Mouse (Mus musculus) stomach, embryonic 15.5 days (tissue): ENCODE results near the gene Dnajb4. TPM values are rescaled to one million over a fixed set of nuclear protein-coding genes. Genes with fewer than 3 reads are reported as not detected.
"Not testable (repeated sequence)": the region's sequence is repeated elsewhere in the genome, so short reads cannot be mapped to it uniquely, and the experiment has no call there.

Experiments
- ATAC-seq: fragments of 200-750 bp; cut with Nextera tagmentation; 2 replicates; pipeline ENCODE4 v1.8.0; 2017; ENCODE audit warnings: low read depth, moderate number of reproducible peaks, moderate TSS enrichment; ENCODE audit not compliant: insufficient read depth, low FRiP score
- H3K27ac ChIP-seq: fragments of 300-500 bp; sonication (generic); 2 replicates; pipeline ENCODE4 v1.5.1; 2015; ENCODE audit warnings: mild to moderate bottlenecking, inconsistent platforms
- H3K27me3 ChIP-seq: fragments of 300-500 bp; sonication (generic); replicated peaks from 2 replicates; pipeline ENCODE4 v1.6.1; 2015; ENCODE audit warnings: inconsistent platforms
- H3K36me3 ChIP-seq: fragments of 300-500 bp; sonication (generic); 2 replicates; pipeline ENCODE4 v1.6.1; 2015; ENCODE audit warnings: inconsistent platforms
- H3K4me1 ChIP-seq: fragments of 300-500 bp; sonication (generic); 2 replicates; pipeline ENCODE4 v1.6.1; 2015; ENCODE audit warnings: inconsistent platforms
- H3K4me2 ChIP-seq: fragments of 300-500 bp; sonication (generic); 2 replicates; pipeline ENCODE4 v1.6.1; 2015; ENCODE audit warnings: mild to moderate bottlenecking, inconsistent platforms
- H3K4me3 ChIP-seq: fragments of 300-500 bp; sonication (generic); replicated peaks from 2 replicates; pipeline ENCODE4 v1.5.1; 2015; ENCODE audit warnings: inconsistent platforms
- H3K9ac ChIP-seq: fragments of 300-500 bp; sonication (generic); 2 replicates; pipeline ENCODE4 v1.6.1; 2015; ENCODE audit warnings: inconsistent platforms
- H3K9me3 ChIP-seq: fragments of 300-500 bp; sonication (generic); 2 replicates; pipeline ENCODE4 v1.6.1; 2016; ENCODE audit warnings: inconsistent platforms
- WGBS: fragments of 180-500 bp; shearing (Covaris S2); methylation state at CpG from one replicate; pipeline ENCODE4 v1.1.7; 2015; 5-methylcytosine and 5-hydroxymethylcytosine counted together
- polyA plus RNA-seq: library from polyadenylated mRNA; unstranded; fragments of >200 nt; fragmentation: Nextera tagmentation; extraction: Ambion mirVana; gene quantifications from 2 replicates; pipeline ENCODE4 v1.2.1, GENCODE M21; 2015

Gene Dnajb4
- polyA plus RNA-seq, 1 experiment from 2014 or later = 34.9 TPM

DNA sequence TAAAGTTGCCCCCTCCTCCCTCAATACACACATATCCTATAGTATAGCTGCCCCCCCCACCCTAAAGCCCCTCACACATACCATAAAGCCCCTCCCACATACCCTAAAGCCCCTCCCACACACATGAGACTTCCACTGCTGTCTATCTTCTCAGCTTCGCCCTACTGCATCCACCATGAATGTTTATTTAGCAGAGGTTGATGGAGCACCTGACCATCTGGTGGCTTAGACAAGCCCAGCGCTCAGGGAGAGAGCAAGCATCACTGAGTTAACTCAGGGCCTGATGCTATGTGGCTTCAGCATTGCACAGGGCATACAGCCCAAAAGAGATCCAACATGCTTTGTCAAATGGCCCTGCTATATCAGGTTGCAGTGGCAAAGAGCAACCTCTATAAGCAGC lies 57.0 kb downstream of the Dnajb4 start:
- H3K9ac ChIP-seq = no peak overlapping the region
- no peaks in the 10 kb centered on the region for H3K4me1 ChIP-seq
- WGBS = 49% methylated on average over 2 of the region's 2 CpGs
- no peak for ATAC-seq
- H3K4me3 ChIP-seq = no peak overlapping the region
- H3K27ac ChIP-seq = no peak overlapping the region
- no peaks in the 10 kb centered on the region for H3K9me3 ChIP-seq
- no peaks in the 10 kb centered on the region for H3K36me3 ChIP-seq
- no peaks in the 10 kb centered on the region for H3K27me3 ChIP-seq
- H3K4me2 ChIP-seq = no peak overlapping the region

DNA sequence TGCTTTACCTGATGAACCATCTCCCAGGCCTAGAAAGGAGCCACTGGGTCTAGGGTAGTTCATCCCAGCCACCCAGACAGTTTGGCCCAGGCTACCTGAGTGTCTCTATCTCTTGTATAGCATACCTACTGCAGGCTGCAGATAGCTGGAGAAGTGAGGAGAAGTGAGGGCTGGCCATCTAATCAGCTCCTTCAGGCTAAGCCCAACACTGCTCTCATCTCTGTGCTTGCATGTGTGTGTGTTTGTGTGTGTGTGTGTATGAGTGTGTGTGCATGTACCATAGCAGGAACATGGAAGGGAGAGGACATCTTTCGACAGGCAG lies 57.7 kb downstream of the Dnajb4 start:
- no peak overlapping the region for H3K9ac ChIP-seq
- H3K4me1 ChIP-seq = no peaks in the 10 kb centered on the region
- H3K36me3 ChIP-seq = no peaks in the 10 kb centered on the region
- H3K27ac ChIP-seq = no peak overlapping the region
- peak; percentile 88 for ATAC-seq
- H3K4me2 ChIP-seq = no peak overlapping the region; the same call in 1 of the 2 replicates
- 88% methylated on average over 1 of the region's 1 CpGs for WGBS
- no peaks in the 10 kb centered on the region for H3K9me3 ChIP-seq
- H3K4me3 ChIP-seq = no peak overlapping the region
- no peaks in the 10 kb centered on the region for H3K27me3 ChIP-seq

DNA sequence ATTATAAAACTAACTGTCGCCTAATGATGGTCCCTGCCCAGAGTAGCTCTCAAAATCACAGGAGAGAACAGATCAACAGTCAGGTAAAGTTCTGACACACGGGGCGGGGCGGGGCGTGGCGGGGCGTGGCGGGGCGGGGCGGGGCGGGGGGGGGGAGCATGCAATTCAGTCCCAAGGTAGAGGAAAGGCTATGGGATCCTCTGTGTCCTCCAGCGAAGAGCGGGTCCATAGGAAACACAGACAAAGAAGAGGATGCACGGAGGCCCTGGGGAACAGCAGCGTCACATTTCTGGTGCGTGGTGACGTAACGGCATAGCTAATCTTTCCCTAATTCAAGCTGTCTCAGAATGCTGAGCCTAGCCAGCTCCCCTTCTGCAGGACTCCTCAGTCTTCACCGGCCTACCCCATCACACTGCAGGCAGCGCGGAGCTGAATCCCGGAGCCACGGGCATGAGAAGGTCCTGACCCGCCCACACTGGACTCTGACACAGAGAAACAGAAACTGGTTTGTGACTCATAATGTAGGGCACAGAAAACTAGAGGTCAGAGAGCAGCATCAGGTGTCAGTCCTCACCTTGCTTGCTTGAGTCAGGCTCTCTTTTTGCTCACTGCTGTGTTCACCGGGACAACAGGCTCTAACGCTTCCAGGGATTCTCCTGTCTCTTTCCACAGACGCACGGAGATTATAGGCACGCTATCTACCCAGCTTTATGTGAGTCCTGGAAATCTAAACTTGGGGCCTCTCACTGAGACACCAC lies 58.2 kb downstream of the Dnajb4 start:
- Histone ChIP-seq H3K9me3 (no peaks in the 10 kb centered on the region), H3K27ac (no peak overlapping the region), H3K36me3 (no peaks in the 10 kb centered on the region), H3K27me3 (no peaks in the 10 kb centered on the region), H3K9ac (no peak overlapping the region), H3K4me2 (peak overlapping the region; percentile 35), H3K4me3 (0 out of 2 replicates have a peak overlapping the region, but pooled peaks have one; percentile 5), H3K4me1 (no peaks in the 10 kb centered on the region)
- peak; percentile 44 for ATAC-seq
- 50% methylated on average over 28 of the region's 29 CpGs for WGBS

DNA sequence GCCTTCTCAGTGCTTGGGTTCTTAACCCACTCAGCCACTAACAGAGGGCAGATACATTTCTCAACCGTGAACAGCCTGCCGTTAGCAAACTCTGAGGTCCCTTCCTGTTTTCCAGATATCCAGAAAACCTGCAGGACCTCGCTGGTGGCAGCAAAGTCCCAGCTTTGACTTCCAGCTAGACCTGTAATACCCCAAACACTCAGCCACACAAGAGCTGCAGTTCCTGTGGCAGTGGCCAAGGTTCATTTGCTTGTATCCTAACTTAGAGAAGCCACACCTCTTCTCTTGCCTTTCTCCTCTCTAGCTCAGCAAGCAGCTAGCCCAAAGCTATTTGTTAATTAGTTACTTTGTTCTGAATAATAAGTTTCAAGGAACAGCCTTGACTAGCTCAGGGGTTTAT lies 60.2 kb downstream of the Dnajb4 start:
- no peak overlapping the region for H3K9ac ChIP-seq
- H3K36me3 ChIP-seq = no peaks in the 10 kb centered on the region
- 0 out of 2 replicates have a peak overlapping the region, but pooled peaks have one; percentile 4 for H3K27ac ChIP-seq
- no peak overlapping the region for H3K4me3 ChIP-seq
- H3K9me3 ChIP-seq = no peaks in the 10 kb centered on the region
- H3K4me2 ChIP-seq = no peak overlapping the region
- ATAC-seq = no peak
- no peaks in the 10 kb centered on the region for H3K27me3 ChIP-seq
- H3K4me1 ChIP-seq = peaks cover 5% of the 10 kb centered on the region; the same call in 1 of the 2 replicates
- 46% methylated on average over 3 of the region's 3 CpGs for WGBS

DNA sequence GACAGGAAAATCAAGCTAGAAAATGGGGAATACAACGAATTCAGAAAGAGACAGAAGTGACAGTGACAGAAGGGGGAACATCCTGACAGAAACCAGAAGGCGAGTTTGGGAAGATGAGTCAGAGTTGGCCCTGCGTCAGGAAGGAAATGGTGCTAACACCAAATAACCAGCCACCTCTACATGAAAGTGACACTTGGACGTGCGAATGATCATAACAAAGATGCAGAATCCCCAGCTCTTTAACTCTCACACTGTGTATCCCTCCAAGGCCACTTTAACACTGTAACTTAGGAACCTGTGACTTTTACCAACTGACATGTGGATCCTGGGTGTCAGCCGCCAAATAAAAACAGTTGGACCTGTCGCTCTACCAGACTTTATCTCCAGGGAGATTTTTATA lies 60.7 kb downstream of the Dnajb4 start:
- no peaks in the 10 kb centered on the region for H3K36me3 ChIP-seq
- no peak for ATAC-seq
- H3K27ac ChIP-seq = 0 out of 2 replicates have a peak overlapping the region, but pooled peaks have one; percentile 4
- H3K4me3 ChIP-seq = no peak overlapping the region
- no peak overlapping the region for H3K4me2 ChIP-seq
- no peak overlapping the region for H3K9ac ChIP-seq
- no peaks in the 10 kb centered on the region for H3K9me3 ChIP-seq
- no peaks in the 10 kb centered on the region for H3K27me3 ChIP-seq
- 55% methylated on average over 7 of the region's 7 CpGs for WGBS
- H3K4me1 ChIP-seq = peaks cover 7% of the 10 kb centered on the region; the same call in 1 of the 2 replicates

DNA sequence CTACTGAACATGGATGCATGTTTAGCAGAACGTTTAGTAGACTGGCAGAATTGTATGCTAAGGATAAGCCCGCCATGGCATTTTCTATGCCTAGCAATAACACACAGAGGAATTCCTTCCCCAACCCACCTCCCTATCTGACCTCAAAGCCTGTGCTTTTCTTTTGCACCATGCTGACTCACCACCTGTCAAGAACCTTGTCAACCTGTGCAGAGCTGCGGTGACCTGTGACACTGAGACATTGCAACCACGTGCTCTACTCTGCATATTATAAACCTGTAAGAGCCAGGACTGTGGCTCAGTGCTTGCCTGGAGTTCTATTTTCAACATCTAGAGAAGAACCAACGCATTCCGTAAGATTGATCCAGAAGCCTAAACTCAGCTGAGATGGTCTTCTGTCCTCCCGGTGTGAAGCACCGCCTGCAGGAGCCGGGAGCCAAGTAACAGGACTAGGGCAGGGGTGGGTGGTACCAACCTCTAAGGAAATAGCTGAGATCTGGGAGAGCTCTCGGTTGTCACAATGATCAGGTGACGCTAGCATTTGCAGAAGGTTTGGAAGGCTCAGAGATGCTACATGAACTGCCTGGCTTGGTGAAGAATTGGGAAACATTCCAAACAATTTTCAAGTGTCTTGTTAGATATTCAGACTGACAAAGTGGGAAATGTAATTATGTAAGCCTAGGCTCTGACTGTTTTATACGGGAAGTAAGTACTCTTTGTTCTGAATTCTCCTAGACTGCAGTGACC lies 62.8 kb downstream of the Dnajb4 start:
- Histone ChIP-seq H3K4me1 (peaks cover 10% of the 10 kb centered on the region; the same call in 1 of the 2 replicates), H3K27me3 (no peaks in the 10 kb centered on the region), H3K36me3 (no peaks in the 10 kb centered on the region), H3K9me3 (no peaks in the 10 kb centered on the region), H3K4me2 (no peak overlapping the region), H3K27ac (no peak overlapping the region), H3K4me3 (no peak overlapping the region), H3K9ac (no peak overlapping the region)
- WGBS = 55% methylated on average over 12 of the region's 12 CpGs
- ATAC-seq = peak; percentile 58; the same call in 1 of the 2 replicates

DNA sequence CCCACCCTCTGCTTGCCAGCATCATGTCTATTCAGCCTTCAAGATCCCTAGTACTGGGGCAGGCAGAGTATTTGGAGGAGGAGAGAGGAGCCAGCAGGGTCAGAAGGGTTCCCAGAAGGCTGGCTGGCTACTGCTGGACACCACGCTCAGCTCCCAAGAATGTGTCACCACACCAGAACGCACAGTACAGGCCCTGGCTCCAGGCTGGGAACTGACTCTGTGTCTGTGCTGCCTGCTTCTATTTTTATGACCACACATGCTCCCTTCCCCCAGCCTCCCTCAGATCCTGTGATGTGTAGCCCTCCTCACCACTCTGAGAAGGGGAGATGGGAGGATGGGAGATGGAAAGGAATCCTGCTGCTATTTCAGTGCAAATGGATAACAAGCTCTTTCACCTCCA lies 64.9 kb downstream of the Dnajb4 start:
- ATAC-seq = peak; percentile 74
- no peak overlapping the region for H3K27ac ChIP-seq
- H3K4me1 ChIP-seq = peaks cover 10% of the 10 kb centered on the region; the same call in 1 of the 2 replicates
- no peaks in the 10 kb centered on the region for H3K9me3 ChIP-seq
- WGBS = 68% methylated on average over 2 of the region's 2 CpGs
- no peak overlapping the region for H3K4me2 ChIP-seq
- no peak overlapping the region for H3K9ac ChIP-seq
- no peak overlapping the region for H3K4me3 ChIP-seq
- no peaks in the 10 kb centered on the region for H3K36me3 ChIP-seq
- no peaks in the 10 kb centered on the region for H3K27me3 ChIP-seq

DNA sequence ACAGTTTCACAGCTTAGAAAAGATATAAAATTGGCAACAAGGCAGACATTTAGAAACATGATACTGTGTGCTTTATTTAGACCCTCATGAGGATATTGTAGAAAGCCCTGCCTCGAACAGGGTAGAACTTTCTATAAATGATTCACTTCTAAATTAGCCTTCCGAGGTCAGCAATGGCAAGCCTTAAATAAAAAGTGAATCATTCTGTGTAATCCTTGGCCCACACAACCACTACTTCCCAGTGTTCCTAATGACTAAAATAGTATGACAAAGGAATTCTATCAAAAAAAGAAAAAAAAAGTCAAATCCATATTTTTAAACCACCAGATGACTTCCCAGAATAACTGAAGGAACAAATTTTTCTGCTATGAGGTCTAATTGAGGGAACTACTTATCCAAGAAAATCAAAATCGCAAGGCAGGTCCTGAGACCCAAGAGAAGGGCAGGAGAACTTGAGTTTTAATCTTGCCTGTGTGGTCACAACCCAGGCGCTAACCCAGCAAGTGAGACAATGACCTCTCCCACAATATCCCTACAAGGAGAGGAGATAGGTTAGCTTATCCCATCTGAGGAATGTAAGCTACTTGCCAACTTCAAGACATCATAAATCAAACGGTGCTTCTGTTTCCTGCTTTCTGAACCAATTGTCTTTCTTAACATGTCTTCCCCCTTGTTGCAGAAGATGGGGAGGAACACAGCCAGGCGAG lies 67.0 kb downstream of the Dnajb4 start:
- H3K27ac ChIP-seq = no peak overlapping the region

DNA sequence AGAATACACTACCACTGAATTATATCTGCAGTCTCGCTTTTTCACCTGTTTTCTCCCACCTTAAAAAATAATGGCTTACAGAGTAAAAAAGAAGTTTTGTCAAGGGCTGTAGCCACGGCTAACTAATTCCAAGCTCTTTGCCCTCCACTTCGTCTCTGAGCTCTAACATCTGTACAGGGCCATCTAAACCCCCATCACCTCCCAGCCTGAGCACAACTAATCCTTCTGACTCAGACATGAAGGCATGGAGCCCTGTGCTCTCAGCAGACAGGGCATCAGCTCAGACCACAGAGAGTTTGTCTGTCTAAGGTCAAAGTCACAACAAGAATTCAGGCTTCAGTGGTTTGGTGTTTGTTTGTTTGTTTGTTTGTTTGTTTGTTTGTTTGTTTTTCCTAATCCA lies 68.0 kb downstream of the Dnajb4 start:
- WGBS = 65% methylated on average over 3 of the region's 3 CpGs
- H3K9me3 ChIP-seq = no peaks in the 10 kb centered on the region

More for the DNA sequence above, 67.0 kb downstream of the Dnajb4 start:
- Histone ChIP-seq H3K36me3 (no peaks in the 10 kb centered on the region), H3K27me3 (no peaks in the 10 kb centered on the region), H3K4me3 (no peak overlapping the region), H3K9me3 (no peaks in the 10 kb centered on the region), H3K4me1 (peaks cover 10% of the 10 kb centered on the region; the same call in 1 of the 2 replicates), H3K9ac (no peak overlapping the region), H3K4me2 (no peak overlapping the region)
- ATAC-seq = no peak
- 57% methylated on average over 6 of the region's 6 CpGs for WGBS

DNA sequence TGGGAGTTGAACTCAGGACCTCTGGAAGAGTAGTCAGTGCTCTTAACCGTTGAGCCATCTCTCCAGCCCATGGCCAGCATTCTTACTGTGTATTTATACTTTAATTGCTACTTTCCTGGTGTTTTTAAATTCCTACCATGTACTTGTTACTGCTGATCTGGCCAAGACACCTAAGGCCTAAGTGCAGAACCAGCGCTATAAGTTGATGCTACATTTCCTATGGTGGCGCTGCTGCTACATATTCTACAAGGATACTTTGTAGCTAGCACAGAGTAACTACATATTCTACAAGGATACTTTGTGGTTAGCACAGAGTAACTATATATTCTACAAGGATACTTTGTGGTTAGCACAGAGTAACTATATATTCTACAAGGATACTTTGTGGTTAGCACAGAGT lies 70.8 kb downstream of the Dnajb4 start:
- WGBS = 84% methylated on average over 3 of the region's 3 CpGs
- not testable (repeated sequence) for ATAC-seq, H3K27me3 ChIP-seq

More for the DNA sequence above, 68.0 kb downstream of the Dnajb4 start:
- Histone ChIP-seq H3K27me3 (no peaks in the 10 kb centered on the region), H3K4me2 (no peak overlapping the region), H3K9ac (no peak overlapping the region), H3K27ac (no peak overlapping the region), H3K4me1 (peaks cover 10% of the 10 kb centered on the region; the same call in 1 of the 2 replicates), H3K4me3 (no peak overlapping the region), H3K36me3 (no peaks in the 10 kb centered on the region)
- ATAC-seq = no peak

DNA sequence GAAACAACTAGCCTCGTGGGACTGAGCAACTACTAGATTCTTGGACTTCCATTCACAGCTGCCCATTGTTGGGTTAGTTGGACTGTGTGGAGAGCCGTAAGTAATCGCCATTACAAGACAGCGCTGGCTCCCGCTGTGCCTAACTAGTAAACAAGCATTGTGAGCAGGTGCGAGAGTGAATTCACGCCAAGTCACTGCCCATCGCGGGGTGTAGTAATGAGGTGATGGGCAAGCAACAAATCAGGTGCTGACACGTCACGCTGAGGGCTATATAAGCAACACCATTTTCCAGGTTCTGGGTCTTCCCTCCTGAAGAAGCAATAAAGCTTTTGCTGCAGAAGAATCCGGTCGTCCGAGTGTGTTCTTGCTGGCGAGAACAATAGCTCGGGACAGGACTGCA lies 74.0 kb downstream of the Dnajb4 start:
- H3K4me3 ChIP-seq, ATAC-seq, H3K4me1 ChIP-seq, H3K4me2 ChIP-seq, H3K9me3 ChIP-seq, H3K27me3 ChIP-seq, H3K36me3 ChIP-seq, H3K27ac ChIP-seq, H3K9ac ChIP-seq: not testable (repeated sequence)
- 90% methylated on average over 16 of the region's 16 CpGs for WGBS

More for the DNA sequence above, 70.8 kb downstream of the Dnajb4 start:
- H3K9ac ChIP-seq, H3K4me2 ChIP-seq, H3K9me3 ChIP-seq, H3K36me3 ChIP-seq, H3K27ac ChIP-seq, H3K4me1 ChIP-seq, H3K4me3 ChIP-seq: not testable (repeated sequence)

DNA sequence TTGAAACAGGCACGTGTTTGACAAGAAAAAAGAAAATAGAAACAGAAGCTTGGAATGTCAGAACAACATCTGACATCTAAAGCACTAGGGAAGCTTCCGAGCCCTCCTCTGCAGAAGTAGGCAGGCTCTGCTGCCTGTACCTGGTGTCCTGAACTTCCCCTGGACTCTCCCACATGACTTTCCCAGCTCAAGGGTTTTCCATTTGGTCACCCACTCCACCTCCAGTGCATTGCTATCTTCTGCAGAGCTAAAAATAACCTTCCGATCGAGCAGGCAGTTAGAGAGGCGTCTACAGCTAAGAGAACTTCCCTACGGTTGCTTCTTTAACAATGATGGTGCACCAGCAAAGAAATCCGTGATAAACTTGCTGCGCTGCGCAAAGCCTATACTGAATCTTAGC lies 76.5 kb downstream of the Dnajb4 start:
- H3K9me3 ChIP-seq = no peaks in the 10 kb centered on the region
- H3K9ac ChIP-seq = no peak overlapping the region
- no peak overlapping the region for H3K4me3 ChIP-seq
- no peak for ATAC-seq
- H3K27me3 ChIP-seq = no peaks in the 10 kb centered on the region
- no peaks in the 10 kb centered on the region for H3K36me3 ChIP-seq
- 63% methylated on average over 9 of the region's 9 CpGs for WGBS
- no peak overlapping the region for H3K27ac ChIP-seq
- H3K4me1 ChIP-seq = no peaks in the 10 kb centered on the region
- no peak overlapping the region for H3K4me2 ChIP-seq
